Mouse (Mus musculus) liver, embryonic 16.5 days (tissue): ENCODE data around the gene Rint1. TPM values are rescaled to one million over a fixed set of nuclear protein-coding genes. Genes with fewer than 3 reads are reported as not detected.

Source experiments
- ATAC-seq: fragments of 200-750 bp; cut with Nextera tagmentation; 2 replicates; pipeline ENCODE4 v1.8.0; 2017; ENCODE audit warnings: low read depth, mild to moderate bottlenecking, moderate number of reproducible peaks, moderate library complexity
- H3K27ac ChIP-seq: fragments of 300-500 bp; sonication (generic); 2 replicates; pipeline ENCODE4 v1.5.1; 2014; ENCODE audit warnings: mild to moderate bottlenecking, low read length
- H3K27me3 ChIP-seq: fragments of 300-500 bp; sonication (generic); 2 replicates; pipeline ENCODE4 v1.6.1; 2014; ENCODE audit warnings: low read depth, low read length, mixed read lengths; ENCODE audit not compliant: control insufficient read depth, insufficient read depth
- H3K36me3 ChIP-seq: fragments of 300-500 bp; sonication (generic); 2 replicates; pipeline ENCODE4 v1.6.1; 2014; ENCODE audit warnings: mild to moderate bottlenecking; ENCODE audit not compliant: control insufficient read depth, insufficient read depth
- H3K4me1 ChIP-seq: fragments of 300-500 bp; sonication (generic); 2 replicates; pipeline ENCODE4 v1.6.1; 2014; ENCODE audit warnings: low read depth, low read length, mixed read lengths; ENCODE audit not compliant: control insufficient read depth
- H3K4me2 ChIP-seq: fragments of 300-500 bp; sonication (generic); 2 replicates; pipeline ENCODE4 v1.6.1; 2014; ENCODE audit warnings: low read depth, low read length, mixed read lengths
- H3K4me3 ChIP-seq: fragments of 300-500 bp; sonication (generic); 2 replicates; pipeline ENCODE4 v1.5.1; 2014; ENCODE audit warnings: low read depth, mild to moderate bottlenecking, low read length
- H3K9ac ChIP-seq: fragments of 300-500 bp; sonication (generic); 2 replicates; pipeline ENCODE4 v1.6.1; 2014; ENCODE audit warnings: low read depth, low read length
- H3K9me3 ChIP-seq: fragments of 300-500 bp; sonication (generic); replicated peaks from 2 replicates; pipeline ENCODE4 v1.6.1; 2016; ENCODE audit warnings: low read length; ENCODE audit not compliant: control insufficient read depth
- WGBS: fragments of 180-500 bp; shearing (Covaris S2); extraction: QIAGEN DNeasy Blood & Tissue Kit; methylation state at CpG from one replicate; pipeline ENCODE4 v1.1.7; 2014; ENCODE audit not compliant: insufficient replicate concordance; 5-methylcytosine and 5-hydroxymethylcytosine counted together
- polyA plus RNA-seq: library from polyadenylated mRNA; unstranded; fragments of >200 nt; fragmentation: Nextera tagmentation; extraction: Ambion mirVana; gene quantifications from 2 replicates; pipeline ENCODE4 v1.2.1, GENCODE M21; 2015

Rint1 gene
- polyA plus RNA-seq, result 16.9 TPM in 2 replicates

GRCm38 (mm10) chr5:23787536-23788389, at the start of gene Rint1:
TSS of gene Rint1 (plus strand) at chr5:23787711.
- H3K4me2 ChIP-seq, result peak within 1 kb of the TSS; percentile 78
- H3K27me3 ChIP-seq, result no peaks in the 10 kb centered on the region
- H3K36me3 ChIP-seq, result peaks cover 4% of the 10 kb centered on the region; the same call in 1 of the 2 replicates
- peak; percentile 79 for ATAC-seq
- peaks cover 21% of the 10 kb centered on the region for H3K4me1 ChIP-seq
- peak within 1 kb of the TSS; percentile 80 for H3K4me3 ChIP-seq
- 1% methylated on average over 47 of the region's 47 CpGs for WGBS
- H3K9ac ChIP-seq, result peak within 1 kb of the TSS; percentile 79
- H3K9me3 ChIP-seq, result no peaks in the 10 kb centered on the region
- peak within 1 kb of the TSS; percentile 78 for H3K27ac ChIP-seq

- whole genome bisulfite sequencing, result 89% methylated on average over 12 of the region's 12 CpGs
- no peak overlapping the region for H3K9ac ChIP-seq
- H3K4me2 ChIP-seq, result no peak overlapping the region
- ATAC-seq, result no peak
- H3K27ac ChIP-seq, result no peak overlapping the region
- peaks cover 4% of the 10 kb centered on the region for H3K36me3 ChIP-seq
- H3K4me1 ChIP-seq, result no peaks in the 10 kb centered on the region
- no peak overlapping the region for H3K4me3 ChIP-seq
- no peaks in the 10 kb centered on the region for H3K9me3 ChIP-seq
- H3K27me3 ChIP-seq, result no peaks in the 10 kb centered on the region
Measured at GRCm38 (mm10) chr5:23743261-23743660, 44.2 kb upstream of the Rint1 start.

GRCm38 (mm10) chr5:23749882-23750281, 37.6 kb upstream of the Rint1 start:
- H3K36me3 ChIP-seq, result peaks cover 4% of the 10 kb centered on the region
- ATAC-seq, result no peak
- H3K27me3 ChIP-seq, result no peaks in the 10 kb centered on the region
- no peak overlapping the region for H3K4me2 ChIP-seq
- no peak overlapping the region for H3K4me3 ChIP-seq
- H3K4me1 ChIP-seq, result no peaks in the 10 kb centered on the region
- H3K9ac ChIP-seq, result no peak overlapping the region
- WGBS, result 79% methylated on average over 2 of the region's 2 CpGs
- H3K9me3 ChIP-seq, result no peaks in the 10 kb centered on the region
- no peak overlapping the region for H3K27ac ChIP-seq

- no peak overlapping the region for H3K27ac ChIP-seq
- no peaks in the 10 kb centered on the region for H3K27me3 ChIP-seq
- no peaks in the 10 kb centered on the region for H3K4me1 ChIP-seq
- H3K9me3 ChIP-seq, result no peaks in the 10 kb centered on the region
- peaks cover 11% of the 10 kb centered on the region for H3K36me3 ChIP-seq
- no peak overlapping the region for H3K4me2 ChIP-seq
- no peak overlapping the region for H3K4me3 ChIP-seq
- H3K9ac ChIP-seq, result no peak overlapping the region
- no peak for ATAC-seq
- WGBS, result 86% methylated on average over 9 of the region's 9 CpGs
Measured at GRCm38 (mm10) chr5:23755591-23755990, 31.9 kb upstream of the Rint1 start.

GRCm38 (mm10) chr5:23756368-23756767, 31.1 kb upstream of the Rint1 start:
- ATAC-seq, result no peak

GRCm38 (mm10) chr5:23758633-23759032, 28.9 kb upstream of the Rint1 start:
- Histone ChIP-seq H3K9me3 (no peaks in the 10 kb centered on the region), H3K4me3 (no peak overlapping the region), H3K27me3 (no peaks in the 10 kb centered on the region), H3K4me1 (no peaks in the 10 kb centered on the region), H3K27ac (no peak overlapping the region), H3K36me3 (peaks cover 20% of the 10 kb centered on the region), H3K9ac (no peak overlapping the region), H3K4me2 (no peak overlapping the region)
- 41% methylated on average over 2 of the region's 2 CpGs for WGBS
- ATAC-seq, result no peak

More at GRCm38 (mm10) chr5:23756368-23756767, 31.1 kb upstream of the Rint1 start:
- no peak overlapping the region for H3K9ac ChIP-seq
- H3K4me1 ChIP-seq, result no peaks in the 10 kb centered on the region
- no peaks in the 10 kb centered on the region for H3K27me3 ChIP-seq
- H3K9me3 ChIP-seq, result no peaks in the 10 kb centered on the region
- no peak overlapping the region for H3K27ac ChIP-seq
- peaks cover 14% of the 10 kb centered on the region for H3K36me3 ChIP-seq
- no peak overlapping the region for H3K4me3 ChIP-seq
- 86% methylated on average over 4 of the region's 4 CpGs for WGBS
- H3K4me2 ChIP-seq, result no peak overlapping the region

GRCm38 (mm10) chr5:23762531-23762930, 25.0 kb upstream of the Rint1 start:
- no peaks in the 10 kb centered on the region for H3K4me1 ChIP-seq
- no peak for ATAC-seq
- H3K4me3 ChIP-seq, result no peak overlapping the region
- peaks cover 13% of the 10 kb centered on the region for H3K36me3 ChIP-seq
- H3K9me3 ChIP-seq, result no peaks in the 10 kb centered on the region
- H3K9ac ChIP-seq, result no peak overlapping the region
- no peak overlapping the region for H3K4me2 ChIP-seq
- H3K27ac ChIP-seq, result no peak overlapping the region
- H3K27me3 ChIP-seq, result no peaks in the 10 kb centered on the region
- WGBS, result 77% methylated on average over 6 of the region's 6 CpGs

- no peak for ATAC-seq
- Histone ChIP-seq H3K27ac (no peak overlapping the region), H3K9me3 (no peaks in the 10 kb centered on the region), H3K36me3 (peaks cover 12% of the 10 kb centered on the region), H3K4me1 (no peaks in the 10 kb centered on the region), H3K4me3 (no peak overlapping the region), H3K27me3 (no peaks in the 10 kb centered on the region), H3K9ac (no peak overlapping the region), H3K4me2 (no peak overlapping the region)
- 86% methylated on average over 5 of the region's 5 CpGs for WGBS
Measured at GRCm38 (mm10) chr5:23764557-23764956, 23.0 kb upstream of the Rint1 start.

GRCm38 (mm10) chr5:23771105-23771504, 16.4 kb upstream of the Rint1 start:
- no peak overlapping the region for H3K9ac ChIP-seq
- ATAC-seq, result peak; percentile 94
- H3K36me3 ChIP-seq, result peaks cover 10% of the 10 kb centered on the region
- no peaks in the 10 kb centered on the region for H3K9me3 ChIP-seq
- peak overlapping the region; percentile 6; the same call in 1 of the 2 replicates for H3K4me3 ChIP-seq
- no peaks in the 10 kb centered on the region for H3K27me3 ChIP-seq
- 28% methylated on average over 8 of the region's 8 CpGs for WGBS
- peak overlapping the region; percentile 27 for H3K4me2 ChIP-seq
- 0 out of 2 replicates have a peak overlapping the region, but pooled peaks have one; percentile 1 for H3K27ac ChIP-seq
- peaks cover 5% of the 10 kb centered on the region for H3K4me1 ChIP-seq
